In genomic region chr8:85565186-85565585, GRCm38 (mm10) we compare ENCODE assay signal across 28 mouse cellular contexts.
"Had no signal": no experiment of that assay in that cellular context is flagged by ENCODE, and none has a peak within 500 bp of the region (broad histone marks: within the 10 kb centered on the region; RNA-seq: fewer than 3 reads in every experiment).

No protein-coding gene starts in this region.

- H3K9ac ChIP-seq: limb, embryonic 12.5 days; limb, embryonic 13.5 days; limb, embryonic 15.5 days; liver, embryonic 12.5 days; liver, embryonic 13.5 days; liver, embryonic 14.5 days; liver, embryonic 15.5 days; liver, postnatal 0 days; lung, embryonic 14.5 days; lung, embryonic 15.5 days; midbrain, embryonic 12.5 days; midbrain, embryonic 13.5 days; midbrain, embryonic 15.5 days; neural tube, embryonic 12.5 days had no signal

- H3K9me3 ChIP-seq: limb, embryonic 10.5 days; limb, embryonic 12.5 days; limb, embryonic 13.5 days; limb, embryonic 15.5 days; liver, embryonic 12.5 days; liver, embryonic 13.5 days; liver, embryonic 15.5 days; lung, embryonic 15.5 days; megakaryocyte, embryonic 14.5 days; midbrain, embryonic 10.5 days; midbrain, embryonic 12.5 days; midbrain, embryonic 13.5 days; midbrain, embryonic 15.5 days; neural tube, embryonic 12.5 days had no signal

- DNase-seq: left cerebral cortex, postnatal 4 days; liver; liver, embryonic 13.5 days; liver, postnatal 0 days; lung, adult 18-20 months; lung, adult 2 months; lung, embryonic 14.5 days; lung, postnatal 10 days; lung, postnatal 14 days; lung, postnatal 36 days; lung, postnatal 4 days; midbrain, embryonic 14.5 days had no signal

- H3K27ac ChIP-seq: limb, embryonic 10.5 days; limb, embryonic 12.5 days; limb, embryonic 13.5 days; limb, embryonic 15.5 days; liver, embryonic 12.5 days; liver, embryonic 13.5 days; liver, embryonic 14.5 days; liver, embryonic 15.5 days; lung, embryonic 15.5 days; macrophage; midbrain, embryonic 10.5 days; midbrain, embryonic 12.5 days; midbrain, embryonic 13.5 days; midbrain, embryonic 15.5 days; neural tube, embryonic 12.5 days had no signal

- H3K4me1 ChIP-seq: limb, embryonic 10.5 days; limb, embryonic 12.5 days; limb, embryonic 13.5 days; limb, embryonic 15.5 days; lung, embryonic 15.5 days; midbrain, embryonic 10.5 days; midbrain, embryonic 12.5 days; midbrain, embryonic 13.5 days; midbrain, embryonic 15.5 days; neural tube, embryonic 12.5 days had no signal

- H3K27me3 ChIP-seq: limb, embryonic 12.5 days; limb, embryonic 13.5 days; limb, embryonic 15.5 days; liver, embryonic 12.5 days; liver, embryonic 13.5 days; liver, embryonic 15.5 days; lung, embryonic 15.5 days; megakaryocyte, embryonic 14.5 days; midbrain, embryonic 12.5 days; midbrain, embryonic 13.5 days; midbrain, embryonic 15.5 days; neural tube, embryonic 12.5 days had no signal

- H3K36me3 ChIP-seq: limb, embryonic 10.5 days; limb, embryonic 12.5 days; limb, embryonic 13.5 days; limb, embryonic 15.5 days; liver, embryonic 12.5 days; liver, embryonic 13.5 days; liver, embryonic 15.5 days; lung, embryonic 15.5 days; midbrain, embryonic 10.5 days; midbrain, embryonic 12.5 days; midbrain, embryonic 13.5 days; midbrain, embryonic 15.5 days; neural tube, embryonic 12.5 days had no signal

- H3K4me3 ChIP-seq: limb, embryonic 10.5 days; limb, embryonic 12.5 days; limb, embryonic 13.5 days; limb, embryonic 15.5 days; liver, embryonic 12.5 days; liver, embryonic 13.5 days; liver, embryonic 15.5 days; lung, embryonic 15.5 days; megakaryocyte, embryonic 14.5 days; midbrain, embryonic 10.5 days; midbrain, embryonic 12.5 days; midbrain, embryonic 13.5 days; midbrain, embryonic 15.5 days; myocyte; neural tube, embryonic 12.5 days had no signal
